Mouse (Mus musculus) lung, adult 2 months (tissue): Measurements from ENCODE around the gene Slc24a4. TPM values are rescaled to one million over a fixed set of nuclear protein-coding genes. Genes with fewer than 3 reads are reported as not detected.

Experiments used
- DNase-seq: peaks from one replicate; pipeline ENCODE4 v3.0.0; 2022
- H3K4me1 ChIP-seq: fragments of 200-500 bp; 2 replicates; pipeline ENCODE4 v1.6.1; 2011; ENCODE audit warnings: low read length; ENCODE audit not compliant: control insufficient read depth, insufficient read depth
- H3K4me3 ChIP-seq: fragments of 200-500 bp; replicated peaks from 2 replicates; pipeline ENCODE3; 2011; ENCODE audit warnings: low read depth, mild to moderate bottlenecking, control low read depth, low read length; ENCODE audit errors: extremely low read depth
- CTCF ChIP-seq: fragments of 200-500 bp; IDR thresholded peaks from 2 replicates; pipeline ENCODE4 v1.5.1; 2011; ENCODE audit warnings: mild to moderate bottlenecking, low read length, control low read depth; ENCODE audit not compliant: insufficient read depth
- POLR2A ChIP-seq: fragments of 200-500 bp; IDR thresholded peaks from 2 replicates; pipeline ENCODE4 v1.6.1; 2011; ENCODE audit warnings: low read depth, mild to moderate bottlenecking, control low read depth, low read length, borderline replicate concordance; ENCODE audit errors: extremely low read depth
- WGBS: fragments of 180-500 bp; shearing (Covaris S2); methylation state at CpG from one replicate; pipeline ENCODE4 v1.1.7; 2018; 5-methylcytosine and 5-hydroxymethylcytosine counted together
- polyA plus RNA-seq: library from polyadenylated mRNA; depleted of rRNA; stranded (reverse); fragments of >200 nt; gene quantifications from 2 replicates; pipeline ENCODE4 v1.2.3, GENCODE M21; 2012

Gene Slc24a4
- polyA plus RNA-seq, 1 experiment, result 20.2 TPM

GRCm38 (mm10) chr12:102295230-102295629 lies 166.7 kb downstream of the Slc24a4 start:
- DNase-seq, result no peak
- TF ChIP-seq CTCF (no peak), POLR2A (no peak)
- H3K4me1 ChIP-seq, result peaks cover 49% of the 10 kb centered on the region
- 22% methylated on average over 7 of the region's 7 CpGs for WGBS
- H3K4me3 ChIP-seq, result no peak overlapping the region

- H3K4me1 ChIP-seq, result peaks cover 47% of the 10 kb centered on the region
Observed at GRCm38 (mm10) chr12:102295662-102296061, 167.1 kb downstream of the Slc24a4 start.

GRCm38 (mm10) chr12:102296361-102296760 lies 167.8 kb downstream of the Slc24a4 start:
- no peak for DNase-seq
- TF ChIP-seq POLR2A, result no peak
- no peak for TF ChIP-seq CTCF
- Histone ChIP-seq H3K4me1 (peaks cover 44% of the 10 kb centered on the region), H3K4me3 (no peak overlapping the region)
- WGBS, result 66% methylated on average over 1 of the region's 1 CpGs

More at GRCm38 (mm10) chr12:102295662-102296061, 167.1 kb downstream of the Slc24a4 start:
- WGBS, result 81% methylated on average over 8 of the region's 8 CpGs
- no peak overlapping the region for H3K4me3 ChIP-seq
- DNase-seq, result no peak
- TF ChIP-seq CTCF (no peak), POLR2A (no peak)

GRCm38 (mm10) chr12:102296967-102297366 lies 168.4 kb downstream of the Slc24a4 start:
- WGBS, result 36% methylated on average over 4 of the region's 4 CpGs
- Histone ChIP-seq H3K4me3 (no peak overlapping the region), H3K4me1 (peaks cover 41% of the 10 kb centered on the region)
- TF ChIP-seq CTCF (no peak), POLR2A (no peak)
- DNase-seq, result no peak

- H3K4me1 ChIP-seq, result peaks cover 47% of the 10 kb centered on the region
Observed at GRCm38 (mm10) chr12:102299209-102299608, 170.7 kb downstream of the Slc24a4 start.

GRCm38 (mm10) chr12:102301585-102301984 lies 173.1 kb downstream of the Slc24a4 start:
- no peak for DNase-seq
- Histone ChIP-seq H3K4me1 (peaks cover 44% of the 10 kb centered on the region), H3K4me3 (no peak overlapping the region)
- WGBS, result 39% methylated on average over 1 of the region's 1 CpGs
- TF ChIP-seq POLR2A (no peak), CTCF (no peak)

More at GRCm38 (mm10) chr12:102299209-102299608, 170.7 kb downstream of the Slc24a4 start:
- TF ChIP-seq POLR2A (no peak), CTCF (no peak)
- WGBS, result 48% methylated on average over 5 of the region's 5 CpGs
- H3K4me3 ChIP-seq, result no peak overlapping the region
- DNase-seq, result no peak

GRCm38 (mm10) chr12:102302322-102302721 lies 173.8 kb downstream of the Slc24a4 start:
- 53% methylated on average over 9 of the region's 9 CpGs for WGBS
- no peak for TF ChIP-seq POLR2A
- no peak for TF ChIP-seq CTCF
- no peak for DNase-seq
- H3K4me1 ChIP-seq, result peaks cover 40% of the 10 kb centered on the region
- no peak overlapping the region for H3K4me3 ChIP-seq

- TF ChIP-seq CTCF (no peak), POLR2A (no peak)
- peaks cover 40% of the 10 kb centered on the region for H3K4me1 ChIP-seq
- no peak overlapping the region for H3K4me3 ChIP-seq
- 53% methylated on average over 4 of the region's 4 CpGs for WGBS
- DNase-seq, result no peak
Observed at GRCm38 (mm10) chr12:102302831-102303351, 174.4 kb downstream of the Slc24a4 start.

GRCm38 (mm10) chr12:102303867-102304266 lies 175.3 kb downstream of the Slc24a4 start:
- peaks cover 47% of the 10 kb centered on the region for H3K4me1 ChIP-seq

GRCm38 (mm10) chr12:102305069-102305836 lies 176.7 kb downstream of the Slc24a4 start:
- H3K4me1 ChIP-seq, result peaks cover 49% of the 10 kb centered on the region
- no peak overlapping the region for H3K4me3 ChIP-seq
- DNase-seq, result no peak
- WGBS, result 52% methylated on average over 10 of the region's 10 CpGs
- TF ChIP-seq CTCF (no peak), POLR2A (no peak)

More at GRCm38 (mm10) chr12:102303867-102304266, 175.3 kb downstream of the Slc24a4 start:
- H3K4me3 ChIP-seq, result no peak overlapping the region
- TF ChIP-seq CTCF (no peak), POLR2A (no peak)
- no peak for DNase-seq
- 30% methylated on average over 7 of the region's 7 CpGs for WGBS

- 21% methylated on average over 6 of the region's 6 CpGs for WGBS
- H3K4me1 ChIP-seq, result peaks cover 42% of the 10 kb centered on the region
- DNase-seq, result peak; percentile 40
- TF ChIP-seq CTCF (no peak), POLR2A (no peak)
- no peak overlapping the region for H3K4me3 ChIP-seq
Observed at GRCm38 (mm10) chr12:102308001-102308456, 179.5 kb downstream of the Slc24a4 start.
